12 mouse cellular contexts compared by ENCODE assay signal in the genomic region with DNA sequence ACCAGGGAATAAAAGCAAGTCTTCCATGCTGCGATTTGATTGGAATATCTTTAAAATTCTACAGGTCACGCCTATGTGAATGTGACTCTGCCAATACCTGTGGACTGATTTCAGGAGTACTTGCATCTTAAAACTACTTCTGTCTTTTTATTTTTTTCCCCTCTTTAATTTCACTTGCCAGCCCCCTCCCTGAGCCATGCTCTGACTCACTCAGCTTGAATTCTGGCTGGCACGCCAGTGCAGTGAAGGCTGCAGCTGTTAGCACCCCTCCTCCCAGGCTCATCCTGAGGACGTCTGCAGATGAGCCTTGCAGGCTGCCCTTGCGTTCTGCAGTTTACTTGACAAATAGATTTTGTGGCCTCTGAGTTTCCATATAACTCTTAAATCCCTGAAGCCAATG. TPM values are rescaled to one million over a fixed set of nuclear protein-coding genes. Genes with fewer than 3 reads are reported as not detected.
DNase-seq lines count a peak whose midpoint lies in the region; ATAC-seq and TF ChIP-seq lines count a peak whose summit lies in the region.
"Had no signal": no experiment of that assay in that cellular context is flagged by ENCODE, and none has a peak within 500 bp of the region (broad histone marks: within the 10 kb centered on the region; RNA-seq: fewer than 3 reads in every experiment).

No protein-coding gene starts in this region.

- no peak overlapping the region for H3K27ac ChIP-seq in hindbrain, embryonic 13.5 days
- no peak overlapping the region for H3K27ac ChIP-seq in hindbrain, embryonic 10.5 days
- peak overlapping the region; percentile 65; the same call in 1 of the 2 replicates for H3K27ac ChIP-seq in left cerebral cortex, adult 2 months
- no peak overlapping the region for H3K27ac ChIP-seq in intestine, embryonic 16.5 days (ENCODE audit: low read length)
- H3K27ac ChIP-seq: embryonic facial prominence, embryonic 13.5 days; stomach, embryonic 15.5 days had no signal

- intact Hi-C loops in gastrocnemius, postnatal 36 days (cut with DNase I), result loop anchor here (10.0 kb wide), 1 partner anchor 491 kb away; no protein-coding TSS in a partner anchor
- intact Hi-C loops in left cerebral cortex, adult 2 months (cut with DNase I), result no loop called here

- ATAC-seq in hindbrain, embryonic 13.5 days (ENCODE audit: low FRiP score), result 0 out of 2 replicates have a peak, but pooled peaks have one; percentile 39
- ATAC-seq in intestine, embryonic 16.5 days, result no peak
- no peak for ATAC-seq in megakaryocyte-erythroid progenitor cell, adult 5-6 weeks (replicated peaks; ENCODE audit: low FRiP score, low TSS enrichment, poor library complexity, severe bottlenecking)

- no peak for TF ChIP-seq CTCF in left cerebral cortex, adult 2 months (IDR thresholded peaks at IDR 0.05)

- no peak overlapping the region for H3K4me2 ChIP-seq in hindbrain, embryonic 13.5 days
- H3K4me2 ChIP-seq in intestine, embryonic 16.5 days (ENCODE audit: low read depth, low read length), result no peak overlapping the region
- H3K4me2 ChIP-seq: embryonic facial prominence, embryonic 13.5 days; stomach, embryonic 15.5 days had no signal

- DNase-seq in hindbrain, embryonic 10.5 days (ENCODE audit: low spot score), result no peak
- DNase-seq in brain, adult 2 months (ENCODE audit: low read depth, low spot score), result peak; percentile 95
- peak; percentile 20 to 23 for DNase-seq in gastrocnemius, postnatal 36 days
- DNase-seq in left cerebral cortex, adult 2 months (ENCODE audit: extremely low spot score in 1 of 2, low spot score in 2 of 2), result peak; percentile 67 to 69
- DNase-seq in spleen, adult 12 weeks (ENCODE audit: low spot score), result no peak

- no peaks in the 10 kb centered on the region for H3K27me3 ChIP-seq in hindbrain, embryonic 13.5 days
- no peaks in the 10 kb centered on the region for H3K27me3 ChIP-seq in hindbrain, embryonic 10.5 days (ENCODE audit: insufficient read depth, poor library complexity, severe bottlenecking)
- H3K27me3 ChIP-seq in intestine, embryonic 16.5 days (replicated peaks; ENCODE audit: control insufficient read depth, insufficient read depth, low read length), result no peaks in the 10 kb centered on the region
- H3K27me3 ChIP-seq: embryonic facial prominence, embryonic 13.5 days; stomach, embryonic 15.5 days had no signal

- WGBS in hindbrain, embryonic 13.5 days, result 35% methylated on average over 5 of the region's 5 CpGs
- WGBS in hindbrain, embryonic 10.5 days, result 43% methylated on average over 5 of the region's 5 CpGs
- WGBS in intestine, embryonic 16.5 days, result 34% methylated on average over 5 of the region's 5 CpGs

- H3K36me3 ChIP-seq in hindbrain, embryonic 13.5 days, result no peaks in the 10 kb centered on the region
- H3K36me3 ChIP-seq in hindbrain, embryonic 10.5 days, result no peaks in the 10 kb centered on the region
- no peaks in the 10 kb centered on the region for H3K36me3 ChIP-seq in intestine, embryonic 16.5 days (ENCODE audit: control insufficient read depth, insufficient read depth, low read length)
- H3K36me3 ChIP-seq: embryonic facial prominence, embryonic 13.5 days; stomach, embryonic 15.5 days had no signal

- H3K9me3 ChIP-seq in hindbrain, embryonic 13.5 days, result no peaks in the 10 kb centered on the region
- no peaks in the 10 kb centered on the region for H3K9me3 ChIP-seq in hindbrain, embryonic 10.5 days
- no peaks in the 10 kb centered on the region for H3K9me3 ChIP-seq in intestine, embryonic 16.5 days (ENCODE audit: control insufficient read depth, low read length)
- H3K9me3 ChIP-seq: embryonic facial prominence, embryonic 13.5 days; stomach, embryonic 15.5 days had no signal

- peaks cover 16% of the 10 kb centered on the region for H3K4me1 ChIP-seq in hindbrain, embryonic 13.5 days (replicated peaks)
- H3K4me1 ChIP-seq in hindbrain, embryonic 10.5 days (replicated peaks), result no peaks in the 10 kb centered on the region; the same call in 1 of the 2 replicates
- H3K4me1 ChIP-seq in intestine, embryonic 16.5 days (ENCODE audit: control insufficient read depth, insufficient read depth, low read length), result no peaks in the 10 kb centered on the region

- H3K4me3 ChIP-seq in hindbrain, embryonic 13.5 days, result no peak overlapping the region
- H3K4me3 ChIP-seq in hindbrain, embryonic 10.5 days, result no peak overlapping the region
- H3K4me3 ChIP-seq in left cerebral cortex, adult 2 months, result peak overlapping the region; percentile 13; the same call in 1 of the 2 replicates
- no peak overlapping the region for H3K4me3 ChIP-seq in intestine, embryonic 16.5 days (ENCODE audit: low read length)
- H3K4me3 ChIP-seq: embryonic facial prominence, embryonic 13.5 days; stomach, embryonic 15.5 days had no signal

- H3K9ac ChIP-seq in hindbrain, embryonic 13.5 days, result no peak overlapping the region
- no peak overlapping the region for H3K9ac ChIP-seq in intestine, embryonic 16.5 days (ENCODE audit: low read depth, low read length)
- H3K9ac ChIP-seq: embryonic facial prominence, embryonic 13.5 days; stomach, embryonic 15.5 days had no signal

RNA-seq across cellular contexts. Expression of gene Lrrtm3, which starts 14.1 kb away (rescaled TPM):
- polyA plus RNA-seq in hindbrain, embryonic 13.5 days (2015; fragmentation: Nextera tagmentation; extraction: Ambion mirVana), result 27.7 and 28.0 TPM in 2 replicates
- 2.7 and 4.4 TPM in 2 replicates for polyA plus RNA-seq in hindbrain, embryonic 10.5 days (2016; fragmentation: Nextera tagmentation; extraction: Ambion mirVana)
- total RNA-seq in gastrocnemius, postnatal 36 days (2021), result under 1 TPM; 0.15 to 0.54 TPM
- total RNA-seq in left cerebral cortex, adult 2 months (2021), result 10 to 100 TPM; 73.1 to 75.5 TPM
- polyA plus RNA-seq in intestine, embryonic 16.5 days (2015; fragmentation: Nextera tagmentation; extraction: Ambion mirVana), result 3.0 and 3.7 TPM in 2 replicates
- not detected in 2 replicates for total RNA-seq in megakaryocyte-erythroid progenitor cell, adult 5-6 weeks (2014; fragmentation: Nextera tagmentation)
- not detected in 2 replicates for total RNA-seq in megakaryocyte-erythroid progenitor cell, adult 5-6 weeks (2017)
- total RNA-seq: ES-E14; liver, adult 2 months had no signal
- polyA plus RNA-seq: liver, adult 2 months had no signal

Comparison
In these comparisons a context has a peak if more than half of its experiments do, and no peak if none do; other contexts are left out.
1. DNase-seq: peak in brain, adult 2 months (single experiment), gastrocnemius, postnatal 36 days (2 of 2) and left cerebral cortex, adult 2 months (2 of 2); none in hindbrain, embryonic 10.5 days (single experiment) and spleen, adult 12 weeks (single experiment).
2. RNA of gene Lrrtm3, which starts 14.1 kb away (total RNA-seq): 73.1 to 75.5 TPM in left cerebral cortex, adult 2 months; 0.15 to 0.54 TPM in gastrocnemius, postnatal 36 days and not detected in megakaryocyte-erythroid progenitor cell, adult 5-6 weeks; every median in the first group is over 10 times any median in the second.